Mouse (Mus musculus): ENCODE measurements around the gene Gm3411.
"Not testable (repeated sequence)": the region's sequence is repeated elsewhere in the genome, so short reads cannot be mapped to it uniquely, and the experiment has no call there.

Gm3411 gene

GRCm38 (mm10) chr14:6286931-6287715 lies at the start of gene Gm3411:
Gm3411 (minus strand) TSS chr14:6287250.
- peak; percentile 33 for DNase-seq (ENCODE audit: low spot score)

- not testable (repeated sequence) for DNase-seq (ENCODE audit: low spot score)
These were observed 17.7 kb upstream of the Gm3411 start, which contains the start of gene Gm21103 for GRCm38 (mm10) chr14:6304743-6305142. Gm21103 (minus strand) TSS chr14:6304843.

DNA sequence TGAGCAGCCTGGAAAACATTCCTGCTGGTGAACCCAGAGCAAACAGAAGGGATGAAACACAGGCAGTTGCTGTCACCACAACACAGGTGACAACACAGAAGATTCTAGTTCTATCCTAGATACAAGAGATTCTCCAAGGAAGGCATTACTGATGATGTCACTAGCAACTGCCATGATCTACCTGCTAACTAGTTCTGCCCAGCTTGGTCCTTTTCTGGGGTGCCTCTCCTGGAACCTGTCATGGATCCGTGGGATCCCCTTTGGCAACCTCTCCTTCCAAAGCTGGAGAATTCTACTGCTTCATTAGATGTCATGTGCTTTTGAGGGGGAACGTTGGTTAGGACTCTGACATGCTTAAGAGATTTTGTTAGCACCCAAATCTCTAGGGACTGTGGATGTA lies 67.9 kb downstream of the Gm3411 start, which contains the start of gene Gm21560:
TSS of gene Gm21560 (minus strand) at position 101 of the 400 bp plus-strand sequence.
- not testable (repeated sequence) for DNase-seq (ENCODE audit: low spot score)
